Mouse (Mus musculus): Measurements from ENCODE around the gene Mrgpra2b. TPM values are rescaled to one million over a fixed set of nuclear protein-coding genes. Genes with fewer than 3 reads are reported as not detected.

Gene Mrgpra2b
- polyA plus RNA-seq (2012; rRNA removed): not detected in 2 replicates

DNA sequence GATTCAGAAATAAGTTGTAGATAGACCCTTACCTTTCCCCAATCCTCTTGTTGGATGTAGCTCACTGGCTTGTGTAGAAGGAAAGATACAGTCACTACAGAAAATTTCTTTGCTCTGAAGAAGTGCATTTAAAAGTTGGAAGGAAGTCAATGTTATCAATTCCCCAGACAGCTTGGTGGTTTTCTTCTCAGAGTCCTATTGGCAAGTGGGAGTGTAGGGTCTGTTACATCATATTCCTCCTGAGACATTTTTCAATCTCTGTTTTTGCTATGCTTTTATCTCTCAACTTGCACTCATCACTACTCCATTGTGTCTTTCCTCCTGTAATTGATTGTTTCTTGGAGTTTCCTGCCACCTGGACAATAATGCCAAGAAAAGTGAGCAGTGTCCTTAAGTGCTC, at the start of gene Mrgpra2b:
TSS of gene Mrgpra2b (minus strand) at position 101 of the 400 bp plus-strand sequence.

DNA sequence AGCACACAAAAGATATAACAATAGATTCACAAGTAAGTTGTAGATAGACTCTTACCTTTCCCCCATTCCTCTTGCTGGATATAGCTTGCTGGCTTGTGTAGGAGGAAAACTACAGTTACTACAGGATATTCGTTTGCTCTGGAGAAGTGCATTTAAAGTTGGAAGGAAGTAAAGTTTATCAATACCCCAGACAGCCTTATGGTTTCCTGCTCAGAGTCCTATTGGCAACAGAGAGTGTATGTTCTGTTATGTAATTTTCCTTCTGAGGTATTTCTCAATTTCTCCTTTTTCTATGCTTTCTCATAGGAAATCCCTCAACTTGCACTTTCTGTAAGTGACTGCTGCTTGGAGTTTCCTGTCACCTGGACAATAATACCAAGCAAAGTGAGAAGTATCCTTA, 76.6 kb downstream of the Mrgpra2b start, which contains the start of gene Mrgpra2a:
TSS of gene Mrgpra2a (minus strand) at position 125 of the 400 bp plus-strand sequence.

Other genes with a start within 250 kb of the Mrgpra2b start
- gene Mrgpra1, start 174.6 kb downstream of the Mrgpra2b start, polyA plus RNA-seq (2012; rRNA removed): not detected in 2 replicates
- gene Mrgpra2a, start 76.7 kb downstream of the Mrgpra2b start, polyA plus RNA-seq (2012; rRNA removed): not detected in 2 replicates
- not detected in 2 replicates for gene Mrgpra3, start 72.5 kb upstream of the Mrgpra2b start, polyA plus RNA-seq (2012; rRNA removed)

All from central nervous system, embryonic 14 days (tissue).